Mouse (Mus musculus) heart, adult 2 months (tissue): ENCODE results near the gene Foxe1.

Source experiments
- CTCF ChIP-seq: fragments of 200-600 bp; IDR thresholded peaks from 2 replicates; pipeline ENCODE4 v1.8.1; 2022; ENCODE audit warnings: antibody characterized with exemption, mild to moderate bottlenecking, moderate library complexity
- EP300 ChIP-seq: fragments of 200-500 bp; IDR thresholded peaks from 2 replicates; pipeline ENCODE4 v1.6.1; 2011; ENCODE audit warnings: low read depth, low read length, control low read depth; ENCODE audit not compliant: insufficient read depth
- POLR2A ChIP-seq: fragments of 200-500 bp; IDR thresholded peaks from 2 replicates; pipeline ENCODE4 v1.6.1; 2011; ENCODE audit warnings: mild to moderate bottlenecking, low read depth, low read length, control low read depth; ENCODE audit not compliant: insufficient read depth

GRCm38 (mm10) chr4:46367487-46367959 lies 24.1 kb downstream of the Foxe1 start:
- TF ChIP-seq POLR2A = no peak
- no peak for TF ChIP-seq CTCF
- no peak for TF ChIP-seq EP300
